Mouse (Mus musculus) Muller cell, postnatal 12 days (primary cell): ENCODE results near the gene Rgs9bp.

Experiments used
- DNase-seq: peaks from one replicate; pipeline ENCODE4 v3.0.0-alpha.2; 2015; ENCODE audit errors: inconsistent ontology term

Rgs9bp gene

DNA sequence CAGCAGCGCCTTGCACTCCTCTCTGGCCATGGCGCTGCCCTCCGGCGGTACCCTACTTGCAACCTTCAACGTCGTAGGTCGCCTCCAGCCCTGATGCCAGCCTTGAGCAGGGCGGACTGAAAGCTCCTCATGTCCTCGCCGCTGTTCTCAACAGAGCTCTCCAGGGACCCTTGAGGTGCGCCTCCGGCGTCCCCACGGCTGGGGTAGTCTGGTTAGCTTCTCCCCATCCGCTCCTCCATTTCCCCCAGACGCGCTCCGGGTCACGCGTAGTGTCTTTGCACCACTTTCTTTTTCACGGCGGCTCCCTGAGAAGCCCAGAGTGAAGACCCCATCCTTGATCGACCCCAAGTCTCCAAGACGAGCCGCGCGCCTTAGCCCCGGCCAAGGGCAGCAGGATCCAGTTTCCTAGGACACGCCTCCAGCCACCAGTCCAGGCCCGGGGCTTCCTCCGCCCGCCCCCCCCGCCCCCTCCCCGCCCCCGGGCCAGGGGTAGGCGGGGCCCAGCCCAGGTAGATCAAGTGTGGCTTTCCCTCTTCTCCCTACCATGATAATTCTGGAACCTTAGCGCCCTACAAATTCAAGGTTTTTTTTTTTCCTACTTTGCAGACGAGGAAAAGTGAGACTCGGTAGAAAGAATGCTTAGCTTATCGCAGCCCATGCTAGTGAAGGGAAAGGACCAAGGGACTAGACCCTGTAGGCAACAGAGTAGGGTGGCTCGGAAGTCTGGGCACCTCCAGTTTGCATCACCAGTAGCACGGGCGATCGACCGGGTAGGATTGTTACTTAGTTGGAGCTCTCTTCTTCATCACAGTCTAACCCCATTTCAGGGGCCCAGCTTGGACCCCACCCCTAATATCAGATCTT is at the start of gene Rgs9bp:
Gene Rgs9bp (minus strand): TSS at position 392 of the 864 bp plus-strand sequence.
- DNase-seq: no peak

DNA sequence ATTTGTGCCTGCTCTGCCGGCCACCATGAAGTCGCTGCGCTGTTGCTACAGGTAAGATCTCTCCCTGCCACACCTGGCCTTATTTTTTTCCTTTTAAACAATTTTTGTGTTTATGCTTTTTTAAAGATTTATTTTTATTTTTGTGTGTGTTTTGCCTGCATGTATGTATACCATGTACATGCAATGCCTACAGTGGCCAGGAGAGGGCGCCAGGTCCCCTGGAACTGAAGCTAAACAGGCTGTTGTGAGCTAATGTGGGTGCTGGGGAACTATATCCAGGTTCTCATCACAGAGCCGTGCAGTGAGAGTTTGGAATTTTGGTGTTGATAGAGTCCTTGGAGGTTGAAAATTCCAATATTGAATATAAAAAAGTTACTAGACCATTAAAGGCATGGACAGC is 43.1 kb upstream of the Rgs9bp start:
- peak; percentile 15 for DNase-seq

DNA sequence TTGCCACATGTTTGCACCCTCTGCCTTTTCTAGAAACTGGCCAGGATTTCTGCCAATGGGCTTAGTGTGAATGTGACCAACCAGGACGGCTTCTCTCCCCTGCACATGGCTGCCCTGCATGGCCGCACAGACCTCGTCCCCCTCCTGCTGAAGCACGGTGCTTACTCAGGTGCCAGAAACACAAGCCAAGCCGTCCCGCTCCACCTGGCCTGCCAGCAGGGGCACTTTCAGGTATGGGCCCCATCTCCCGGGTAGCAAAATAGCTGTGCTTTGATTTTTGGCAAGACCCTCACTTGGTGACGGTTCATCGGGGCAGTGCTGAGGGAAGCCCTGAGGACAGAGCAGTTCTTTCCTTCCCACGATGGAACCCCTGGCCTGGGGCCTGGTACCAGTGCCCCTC is 42.0 kb upstream of the Rgs9bp start:
- DNase-seq: no peak

DNA sequence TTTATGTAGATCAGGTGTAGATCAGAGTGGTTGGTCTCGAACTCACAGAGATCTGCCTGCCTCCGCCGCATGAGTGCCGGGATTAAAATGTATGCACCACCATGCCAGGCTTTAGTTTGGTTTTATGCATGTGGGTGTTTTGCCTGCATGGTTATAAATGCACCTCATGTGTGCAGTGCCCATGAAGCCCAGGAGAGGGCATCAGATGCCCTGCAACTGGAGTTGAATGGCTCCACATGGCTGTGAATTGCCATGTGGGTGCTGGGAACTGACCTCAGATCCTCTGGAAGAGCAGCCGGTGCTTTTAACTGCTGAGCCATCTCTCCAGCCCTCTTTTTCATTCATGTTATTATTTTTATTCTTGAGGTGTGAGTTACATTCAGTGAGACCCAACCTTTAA is 40.7 kb upstream of the Rgs9bp start:
- no peak for DNase-seq

DNA sequence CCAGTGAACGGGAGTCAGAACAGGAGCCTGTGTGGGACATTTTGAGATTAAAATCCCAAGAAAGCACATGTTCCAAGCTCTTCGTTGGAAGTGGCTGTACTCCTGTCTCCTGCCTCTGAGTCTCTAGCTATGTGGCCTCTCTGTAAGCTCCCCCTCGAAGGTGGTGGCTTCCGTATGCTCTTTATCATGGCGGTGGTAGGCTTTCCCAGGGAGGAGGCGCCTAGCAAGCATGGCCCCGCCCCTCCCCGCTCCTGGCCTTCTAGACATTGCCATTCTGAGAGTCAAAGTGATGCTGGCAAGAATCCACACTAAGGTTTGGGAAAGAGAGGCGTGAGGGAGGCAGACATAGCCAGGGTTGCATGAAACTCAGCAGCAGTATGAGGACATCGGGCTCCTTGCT is 37.2 kb upstream of the Rgs9bp start:
- no peak for DNase-seq

DNA sequence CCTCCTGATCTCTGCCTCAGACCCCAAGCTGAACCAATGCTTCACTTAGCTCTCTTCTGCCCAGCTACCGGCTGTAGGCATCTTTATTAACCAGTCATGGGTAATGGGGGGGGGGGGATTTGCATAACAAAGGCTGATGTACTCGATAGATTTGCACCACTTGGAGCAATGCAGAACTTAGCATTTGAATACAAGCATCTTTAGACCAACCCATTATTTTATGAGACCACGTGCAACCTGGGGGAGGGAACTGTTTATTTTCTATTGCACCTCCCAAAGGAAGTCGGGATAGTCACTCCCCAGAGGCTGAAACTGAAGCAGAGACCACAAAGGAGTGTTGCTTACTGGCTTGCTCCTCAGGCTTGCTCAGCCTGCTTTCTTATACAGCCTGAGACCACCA is 32.1 kb upstream of the Rgs9bp start:
- no peak for DNase-seq

DNA sequence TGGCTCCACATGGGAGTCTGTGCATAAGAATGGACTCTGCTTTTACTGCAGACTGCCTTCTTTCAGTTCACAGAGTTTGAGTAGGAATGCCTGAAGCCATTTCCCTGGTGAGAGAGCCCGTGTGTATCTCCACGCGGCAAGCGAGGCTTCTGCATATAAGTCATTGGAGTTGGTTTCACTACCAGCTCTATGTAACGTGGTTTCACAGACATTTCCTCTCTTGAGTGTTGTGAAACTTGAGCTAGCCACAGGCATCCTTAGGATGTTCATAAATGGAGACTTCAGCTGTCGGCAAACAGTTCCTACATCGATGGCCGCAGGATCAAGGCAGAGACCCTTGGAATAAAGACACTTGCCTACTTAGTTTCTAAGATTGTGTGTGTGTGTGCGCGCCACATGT is 23.9 kb upstream of the Rgs9bp start:
- no peak for DNase-seq

DNA sequence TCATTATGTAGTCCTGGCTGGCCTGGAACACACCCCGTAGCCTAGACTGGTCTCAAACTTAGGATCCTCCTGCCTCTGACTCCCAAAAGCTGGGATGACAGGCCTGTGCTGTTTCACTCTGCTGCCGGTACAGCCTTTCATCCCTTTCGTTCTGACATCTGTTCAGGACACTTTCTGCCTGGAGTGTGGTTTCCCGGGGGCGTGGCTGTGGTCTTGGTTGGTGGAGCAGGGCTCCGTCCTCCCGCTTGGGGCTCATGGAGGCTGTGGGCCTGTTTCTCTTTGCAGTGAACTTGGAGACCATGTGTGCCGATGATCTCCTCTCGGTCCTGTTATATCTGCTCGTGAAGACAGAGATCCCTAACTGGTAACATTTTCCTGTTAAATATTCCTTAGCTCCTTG is 21.4 kb upstream of the Rgs9bp start:
- no peak for DNase-seq

DNA sequence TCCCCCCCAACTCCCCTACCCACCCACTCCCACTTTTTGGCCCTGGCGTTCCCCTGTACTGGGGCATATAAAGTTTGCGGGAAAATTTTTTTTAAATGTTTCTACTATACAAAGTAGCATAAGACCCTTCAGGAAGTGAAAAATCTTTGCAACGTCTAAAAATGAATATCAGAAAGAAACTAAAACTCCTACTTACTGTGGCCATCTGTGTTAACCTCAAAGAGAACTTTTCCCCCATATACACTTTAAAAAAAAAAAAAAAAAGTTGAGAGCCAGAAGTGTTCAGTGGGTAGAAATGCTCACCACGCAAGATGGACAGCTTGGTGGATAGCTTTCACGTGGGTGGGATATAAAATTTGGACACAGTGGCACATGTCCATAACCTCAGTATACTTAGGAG is 17.4 kb upstream of the Rgs9bp start:
- DNase-seq: no peak

DNA sequence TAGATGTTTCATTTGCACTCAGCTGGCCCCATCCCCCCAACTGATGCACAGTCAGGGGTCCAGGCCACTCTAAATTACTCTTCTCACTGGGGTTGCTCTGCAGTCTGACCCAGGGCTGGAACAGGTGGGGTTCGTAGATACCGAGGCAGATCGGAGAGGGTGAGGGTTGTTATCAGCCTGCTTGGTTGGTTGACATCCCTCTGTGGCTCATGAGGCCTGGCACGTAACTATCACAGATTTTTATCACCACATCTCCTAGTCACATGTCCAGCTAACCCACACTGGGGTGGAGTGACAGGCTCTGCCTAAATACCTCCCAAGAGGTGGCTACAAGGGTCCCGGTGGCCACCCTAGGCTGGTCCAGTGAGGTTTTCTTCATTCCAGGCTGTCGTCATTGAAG is 15.7 kb upstream of the Rgs9bp start:
- DNase-seq: no peak

DNA sequence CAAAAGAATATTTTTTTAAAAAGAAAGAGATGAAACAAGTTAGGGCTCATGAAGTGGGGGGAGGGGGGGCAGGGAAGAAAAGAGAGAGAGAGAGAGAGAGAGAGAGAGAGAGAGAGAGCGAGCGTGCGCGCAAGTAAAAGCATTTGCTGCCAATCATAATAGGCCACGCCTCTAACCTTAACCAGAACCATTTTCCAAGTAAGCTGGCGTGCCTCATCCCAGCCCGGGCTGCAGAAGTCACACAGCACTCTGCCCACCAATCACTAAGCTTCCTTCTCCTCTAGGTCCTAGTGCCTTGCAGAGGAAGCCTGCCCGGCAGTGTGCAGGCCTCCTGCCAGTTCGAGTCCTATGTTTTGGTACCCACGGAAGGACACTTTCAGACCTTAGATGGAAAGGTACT is 14.6 kb upstream of the Rgs9bp start:
- no peak for DNase-seq

DNA sequence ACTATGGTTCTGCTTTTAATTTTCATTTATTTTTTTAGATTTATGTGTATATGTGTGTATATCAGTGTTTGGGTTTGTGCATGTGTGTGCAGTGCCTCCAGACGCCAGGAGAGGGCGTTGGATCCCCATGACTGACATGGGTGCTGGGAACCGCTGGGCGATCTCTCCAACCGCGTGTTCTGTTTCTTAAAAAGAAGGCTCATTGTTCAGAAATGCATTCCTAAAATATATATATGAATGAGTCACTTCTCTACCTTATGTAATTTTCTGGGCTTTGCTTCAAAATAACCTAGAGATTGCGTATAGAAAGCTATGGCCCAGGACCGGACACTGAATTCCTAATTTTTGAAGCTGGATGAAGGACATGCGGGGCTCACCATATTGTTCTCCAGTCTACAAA is 14.1 kb upstream of the Rgs9bp start:
- DNase-seq: no peak

DNA sequence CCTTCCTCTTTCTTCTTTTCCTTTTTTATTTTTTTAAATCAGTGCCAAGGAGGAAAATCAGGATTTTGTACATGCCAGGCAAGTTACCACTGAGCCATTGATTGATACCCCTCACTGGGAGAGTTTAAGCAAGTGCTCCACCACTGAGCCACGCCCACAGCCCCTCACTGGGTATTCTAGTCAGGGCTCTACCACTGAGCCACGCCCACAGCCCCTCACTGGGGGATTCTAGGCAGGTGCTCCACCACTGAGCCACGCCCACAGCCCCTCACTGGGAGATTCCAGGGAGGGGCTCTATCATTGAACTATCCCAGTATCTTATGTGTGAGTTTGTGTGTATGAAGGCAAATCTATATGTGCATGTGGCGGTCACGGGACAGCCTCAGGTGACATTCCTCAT is 8.9 kb upstream of the Rgs9bp start:
- DNase-seq: no peak

DNA sequence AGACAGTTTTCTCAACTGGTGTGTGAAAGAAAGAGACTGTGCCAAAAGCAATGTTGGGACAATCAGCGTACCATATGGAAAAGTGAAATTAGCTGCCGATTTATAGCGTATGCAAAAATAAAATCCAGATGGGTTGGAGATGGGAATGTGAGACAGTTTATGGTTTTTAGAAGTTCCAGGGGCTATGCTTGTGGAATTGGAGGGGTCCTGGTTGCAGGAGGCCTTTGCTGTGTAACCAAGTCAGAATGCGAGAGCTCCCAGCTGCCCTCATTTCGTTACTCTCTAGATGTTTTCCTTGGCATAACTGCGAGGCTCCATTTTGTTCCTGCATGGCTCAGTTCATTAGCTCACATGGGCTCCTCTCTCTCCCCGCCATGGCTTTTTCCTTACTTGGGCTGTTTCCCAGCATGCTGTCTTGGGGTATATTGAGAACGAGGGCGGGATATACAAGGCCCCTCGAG is 5.4 kb upstream of the Rgs9bp start:
- DNase-seq: no peak

DNA sequence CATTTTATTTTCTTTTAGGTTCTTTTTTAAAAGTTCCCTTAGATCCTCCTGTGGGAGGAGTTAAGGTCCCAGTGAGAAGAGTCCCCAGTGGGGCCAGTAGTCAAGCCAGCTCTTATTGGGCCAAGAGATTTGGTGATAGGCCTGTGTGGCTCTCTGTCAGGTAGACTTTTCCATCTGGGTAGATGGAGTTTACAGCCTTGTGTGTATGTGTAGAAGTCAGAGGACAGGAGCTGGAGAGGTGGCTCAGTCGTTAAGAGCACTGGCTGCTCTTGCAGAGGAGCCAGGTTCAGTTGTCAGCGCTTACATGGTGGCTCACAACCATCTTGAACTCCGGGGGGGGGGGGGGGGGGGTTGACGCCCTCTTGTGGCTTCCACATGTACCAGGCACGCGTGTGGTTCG is 4.1 kb upstream of the Rgs9bp start:
- no peak for DNase-seq

DNA sequence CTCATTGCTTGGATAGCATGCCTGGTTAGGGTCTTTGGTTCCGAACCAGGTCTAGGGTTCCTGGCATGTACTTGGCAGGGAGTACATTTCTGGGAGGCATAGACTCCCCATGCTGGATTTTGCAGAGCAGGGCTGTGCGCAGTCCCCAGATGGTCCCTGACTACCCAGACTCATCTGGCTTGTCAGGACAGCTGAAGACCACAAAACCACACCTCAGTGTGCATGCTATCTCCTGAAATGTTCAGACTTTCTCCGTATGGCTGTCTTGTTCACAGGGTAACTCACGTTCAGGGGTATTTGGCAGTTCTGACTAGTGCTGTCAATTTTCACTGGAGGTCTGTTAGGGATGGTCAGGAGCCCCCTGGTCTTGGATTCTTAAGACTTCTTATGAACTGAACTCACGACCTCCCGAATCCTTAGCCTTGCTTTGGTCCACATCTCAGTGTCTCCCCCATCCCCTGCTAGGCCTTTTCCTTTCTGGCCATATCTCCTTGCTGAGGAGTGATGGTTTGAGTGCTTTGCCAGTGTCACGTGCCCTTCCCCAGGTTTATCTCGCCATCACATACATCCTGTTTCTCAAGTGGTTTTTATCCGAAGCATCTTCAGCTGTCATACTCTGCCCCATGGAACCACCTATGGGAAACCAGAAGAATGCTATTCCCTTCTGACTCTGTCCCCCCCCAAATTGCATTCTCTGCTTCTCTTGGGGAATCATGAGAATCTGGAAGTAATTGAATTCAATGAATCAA is 3.5 kb upstream of the Rgs9bp start:
- DNase-seq: no peak

DNA sequence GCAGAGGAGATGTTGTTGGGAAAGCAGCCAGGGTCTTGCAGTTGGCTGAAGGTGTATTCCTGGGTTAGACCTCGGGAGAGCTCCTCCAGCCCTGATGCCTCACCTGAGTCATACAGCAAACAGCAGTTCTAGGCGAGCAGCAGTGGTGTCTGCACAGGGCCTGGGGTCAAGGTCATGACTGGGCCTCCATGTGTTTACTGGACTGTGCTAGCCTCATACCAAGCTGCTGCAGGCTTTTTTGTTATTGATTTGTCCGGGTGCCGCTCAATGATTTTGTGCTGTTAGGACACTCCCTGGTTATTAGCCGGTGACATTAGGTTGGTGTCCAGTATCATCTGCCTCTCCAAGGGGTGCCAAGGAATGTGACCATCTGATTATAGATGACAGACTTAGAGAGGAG is 2.3 kb upstream of the Rgs9bp start:
- no peak for DNase-seq

DNA sequence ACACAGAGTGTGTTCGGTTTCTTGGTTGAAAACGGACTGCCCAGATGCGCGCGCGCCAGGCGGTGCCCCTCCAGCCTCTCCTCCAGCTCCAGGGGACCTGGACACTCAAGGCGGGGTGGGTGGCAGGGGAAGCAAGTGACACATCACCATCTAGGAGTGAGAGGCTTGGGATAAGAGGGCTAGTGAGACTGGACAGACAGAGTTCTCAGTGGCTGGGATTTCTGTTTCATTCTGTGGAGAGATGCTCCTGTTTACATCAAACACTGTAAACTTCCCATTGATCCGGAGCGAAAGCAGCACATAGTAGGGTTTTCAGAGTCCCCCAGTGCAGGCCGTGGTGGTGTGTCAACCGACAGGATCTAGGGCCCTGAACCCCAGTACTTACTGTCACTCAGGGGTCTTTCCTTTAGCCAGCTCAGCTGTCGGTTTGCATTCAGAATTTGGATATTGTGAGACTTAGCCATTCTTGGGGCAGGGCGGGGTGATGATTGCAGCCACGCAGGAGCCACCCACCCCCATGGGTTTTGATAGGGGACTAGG is 1.6 kb upstream of the Rgs9bp start:
- DNase-seq: no peak

DNA sequence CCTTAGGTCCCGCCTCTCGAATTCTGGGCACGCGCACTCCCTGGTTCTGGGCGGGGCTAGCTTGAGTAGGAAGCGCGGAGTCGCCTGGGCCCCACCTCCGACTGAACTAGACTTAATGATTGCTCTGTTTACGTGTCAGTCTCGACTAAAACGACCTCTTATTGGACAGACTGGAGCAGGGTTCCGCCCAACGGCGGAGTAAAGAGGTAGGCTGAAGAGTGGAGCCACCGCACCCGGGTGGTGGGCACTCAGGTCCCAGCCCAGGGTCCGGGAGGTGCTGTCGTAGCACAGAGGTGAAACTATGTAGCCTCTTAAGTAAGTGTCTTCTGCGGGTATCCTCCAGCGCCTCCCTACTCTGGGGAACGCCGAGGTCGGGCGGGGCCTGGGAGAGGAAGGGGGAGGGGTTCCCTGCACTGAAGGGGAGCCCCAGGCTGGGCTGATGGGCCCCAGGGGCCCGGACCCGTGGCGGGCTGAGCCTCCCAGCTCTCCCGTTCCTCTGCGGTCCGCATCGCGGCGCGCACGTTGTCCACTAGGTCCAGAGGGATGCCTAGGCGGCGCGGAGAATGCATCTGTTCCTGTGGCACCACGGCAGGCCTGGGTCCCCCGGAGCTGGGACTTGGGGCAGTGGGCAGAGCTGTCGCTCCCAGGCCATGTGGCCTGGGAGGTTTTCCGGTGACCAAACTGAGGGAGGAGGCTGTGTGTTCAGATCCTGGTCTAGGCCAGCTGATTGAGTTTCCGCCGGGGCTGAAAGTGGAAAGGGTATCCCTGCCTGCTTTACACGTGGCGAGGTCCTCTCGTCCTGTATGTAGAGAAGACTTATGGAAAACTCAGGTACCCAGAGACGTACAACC is 898 bp upstream of the Rgs9bp start, which contains the start of gene Ankrd27:
Gene Ankrd27 (plus strand): TSS at position 190 of the 851 bp plus-strand sequence.
- DNase-seq: peak; percentile 98

DNA sequence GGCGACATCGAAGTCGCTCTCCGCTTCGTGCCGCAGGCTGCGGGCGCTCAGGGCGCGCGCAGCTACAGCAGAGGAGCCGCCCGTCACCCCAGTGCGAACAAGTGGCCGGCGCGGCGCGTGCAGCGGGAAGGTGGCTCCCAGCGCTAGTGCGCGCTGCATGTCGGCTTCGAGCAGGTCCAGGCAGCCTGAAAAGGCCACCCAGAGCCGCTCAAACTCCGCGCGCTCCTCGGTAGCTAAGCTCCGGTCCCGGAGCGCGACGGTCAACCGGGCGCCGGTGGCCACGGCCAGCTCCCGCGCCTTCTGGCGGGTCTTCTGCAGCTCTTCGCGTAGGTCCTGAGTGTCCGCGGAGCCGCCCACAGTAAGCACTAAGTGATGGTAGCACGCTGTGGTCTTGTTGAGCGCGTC is 594 bp downstream of the Rgs9bp start:
- peak; percentile 60 for DNase-seq

DNA sequence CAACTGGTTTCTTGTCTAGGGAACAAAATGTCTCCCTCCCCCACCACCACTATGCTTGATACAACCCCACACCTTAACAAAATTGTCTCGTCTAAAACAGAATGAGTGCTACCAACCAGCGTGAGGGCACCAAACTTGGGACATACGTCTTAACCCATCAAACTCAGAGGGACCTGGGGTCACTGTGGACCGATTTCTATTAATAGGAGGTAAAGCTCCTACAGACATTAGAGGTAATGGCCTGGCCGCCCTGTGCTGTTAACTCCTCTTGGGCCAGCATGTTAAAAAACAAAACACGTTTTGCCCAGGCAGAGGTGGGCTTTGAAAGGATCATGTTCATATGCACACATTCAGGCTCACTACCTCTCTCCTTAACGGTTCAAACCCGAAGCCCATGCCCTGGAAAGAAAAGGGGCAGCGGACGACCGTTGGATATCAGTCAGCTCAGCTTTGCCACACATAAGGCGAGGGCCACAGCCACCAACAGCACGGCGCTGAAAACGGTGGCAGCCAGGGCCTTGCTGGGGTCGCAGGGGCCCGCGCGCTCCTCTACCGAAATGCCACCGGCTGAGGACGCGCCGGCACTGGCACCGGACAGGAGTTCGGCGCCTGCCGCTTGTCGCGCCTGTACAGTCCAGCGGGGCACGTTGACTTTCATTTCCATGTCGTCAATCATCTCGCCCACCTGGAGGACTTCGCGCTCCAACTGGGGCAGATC is 1.2 kb downstream of the Rgs9bp start:
- no peak for DNase-seq
